Mouse (Mus musculus): Measurements from ENCODE around the gene Dnaic1.

The Dnaic1 gene

DNA sequence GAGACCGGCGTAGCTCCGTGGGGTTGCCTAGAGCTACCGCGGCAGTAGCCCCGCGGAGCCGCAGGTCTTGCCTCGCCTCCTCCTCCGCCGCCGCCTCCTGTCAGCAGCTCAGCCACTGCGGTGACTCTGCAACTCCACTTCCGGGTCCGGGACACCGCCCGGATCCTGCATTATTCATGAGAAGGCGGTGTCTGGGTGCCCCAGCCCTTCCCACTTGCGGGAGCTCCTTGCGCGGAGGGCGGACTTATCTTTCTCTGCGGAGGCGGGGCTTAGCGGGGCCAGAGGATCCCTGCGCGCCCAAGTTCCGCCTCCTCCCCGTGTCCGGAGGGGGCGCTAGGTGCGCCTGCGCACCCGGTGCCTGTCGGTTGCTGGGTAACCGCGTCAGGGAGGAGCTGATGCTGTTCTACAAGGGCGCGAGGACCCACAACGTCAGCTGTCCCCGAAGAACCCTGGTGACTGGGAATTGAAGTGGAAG is at the start of gene Dnaic1, which contains the start of gene Fam219a:
Gene Dnaic1, plus strand, starts transcription at position 365 of the 475 bp plus-strand sequence.
Gene Fam219a, minus strand, starts transcription at position 128 of the 475 bp plus-strand sequence.
- DNase-seq = peak; percentile 99

DNA sequence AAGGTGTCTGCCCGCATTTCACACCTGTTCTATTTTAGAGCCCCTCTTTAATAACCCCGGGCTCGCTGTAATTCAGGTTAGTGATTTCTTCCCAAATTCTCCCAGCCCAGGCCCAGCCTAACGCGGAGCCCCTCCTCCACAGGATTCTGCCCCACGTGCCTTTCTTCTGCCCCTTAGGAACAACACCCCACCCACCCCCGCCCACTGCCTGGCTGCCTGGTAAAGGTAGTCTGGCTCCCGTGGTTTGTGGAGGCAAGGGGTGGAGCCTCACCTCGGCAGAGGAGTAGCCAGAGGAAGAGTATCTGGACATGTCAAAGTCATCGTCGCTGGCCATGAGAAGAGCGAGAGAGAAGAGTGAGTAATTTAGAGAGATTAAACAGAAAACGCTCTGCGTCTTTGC is 48.9 kb upstream of the Dnaic1 start:
- DNase-seq = no peak

DNA sequence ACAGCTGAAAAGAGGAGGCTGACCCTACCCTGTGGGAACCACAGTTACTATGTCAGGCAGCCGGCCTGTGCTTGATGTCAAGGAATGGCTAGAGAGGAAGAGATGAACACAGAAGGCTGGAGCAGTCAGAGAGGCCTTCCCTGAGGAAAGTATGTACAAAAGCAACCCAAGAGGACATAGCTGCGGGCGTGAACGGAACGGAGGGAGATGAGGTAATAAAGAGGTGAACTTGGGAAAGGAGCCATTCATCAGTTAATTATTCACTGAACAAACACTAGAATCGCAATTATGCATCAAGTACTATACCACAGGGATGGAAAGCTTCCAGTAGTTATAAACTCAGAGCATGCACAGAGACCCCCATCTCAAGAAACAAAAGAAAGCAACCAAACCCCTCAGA is 47.4 kb upstream of the Dnaic1 start:
- DNase-seq = no peak

DNA sequence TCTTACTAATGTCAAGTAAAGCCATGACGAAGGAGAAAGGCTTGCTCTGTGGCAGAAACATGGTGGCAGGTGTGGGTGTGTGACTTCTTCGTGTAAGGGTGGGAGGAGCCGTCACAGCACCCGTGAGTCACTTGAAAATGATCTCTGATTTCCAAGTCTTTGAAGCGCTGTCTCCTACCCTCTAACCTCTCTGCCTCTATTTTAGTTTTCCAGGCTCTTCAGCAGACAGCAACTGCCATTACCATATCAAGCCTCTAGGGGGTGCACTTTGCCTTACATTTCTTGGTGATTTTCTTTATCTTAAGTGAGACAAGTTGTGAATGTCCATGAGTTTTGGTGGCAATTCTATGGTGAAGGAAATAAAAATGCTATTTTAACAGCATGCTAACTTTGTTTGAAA is 46.8 kb upstream of the Dnaic1 start:
- peak in 1 of 2 experiments; percentile 39 for DNase-seq

DNA sequence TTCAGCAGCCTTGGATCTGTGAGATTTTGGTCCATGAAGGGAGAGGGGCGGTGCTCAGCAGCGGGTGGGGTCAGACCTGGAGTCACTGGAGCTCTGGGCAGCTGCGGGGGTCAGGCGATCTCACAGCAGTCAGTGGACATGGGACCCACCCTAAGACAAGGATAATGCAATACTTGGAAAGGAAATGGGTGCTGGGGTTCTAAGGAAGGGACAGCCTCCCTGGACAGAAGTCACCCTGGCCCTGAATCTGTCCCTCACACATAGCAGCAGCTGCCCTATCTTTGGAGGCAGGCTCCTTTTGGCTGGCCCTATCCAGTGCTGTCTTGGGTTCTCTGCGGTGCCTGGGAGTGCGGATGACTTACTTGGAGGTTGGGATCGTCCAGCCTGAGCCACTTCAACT is 45.7 kb upstream of the Dnaic1 start:
- DNase-seq = no peak

DNA sequence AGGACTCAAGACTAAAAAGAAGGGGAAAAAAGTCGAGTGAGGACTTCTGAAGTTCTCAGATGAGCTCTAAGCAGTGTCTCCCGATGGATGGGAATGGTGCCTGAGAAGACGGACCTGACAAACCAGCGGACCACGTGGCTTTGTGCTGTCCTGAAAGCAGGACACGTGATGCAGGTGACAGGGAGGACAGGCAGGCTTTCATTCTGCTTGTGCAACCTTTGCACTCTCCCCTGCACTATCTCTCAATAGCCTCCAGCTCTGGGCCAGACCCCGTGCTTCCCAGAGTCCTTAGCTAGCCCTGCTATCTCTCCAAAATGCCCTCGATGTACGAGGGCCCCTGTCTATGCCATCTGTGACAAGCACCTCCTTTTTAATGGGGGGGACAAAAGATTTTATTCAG is 44.7 kb upstream of the Dnaic1 start:
- DNase-seq = no peak

DNA sequence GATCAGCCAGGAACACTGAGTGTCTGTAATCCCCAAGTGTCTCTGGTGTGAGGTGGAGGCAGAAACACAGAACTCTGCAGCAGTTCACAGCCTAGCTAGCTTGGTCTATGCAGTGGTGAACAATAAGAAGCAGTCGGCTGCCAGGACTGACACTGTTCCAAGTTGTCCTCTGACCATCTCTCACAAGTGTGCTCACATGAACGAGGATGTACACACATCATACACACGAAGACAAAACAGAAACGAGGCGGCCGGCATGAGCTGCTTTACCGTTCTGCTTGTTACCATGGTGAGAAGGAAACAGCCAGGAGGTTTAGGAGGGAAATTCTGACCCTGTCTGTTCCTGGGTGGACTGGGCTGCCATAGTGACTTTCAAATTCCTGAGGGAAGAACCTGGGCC is 43.0 kb upstream of the Dnaic1 start:
- no peak for DNase-seq

DNA sequence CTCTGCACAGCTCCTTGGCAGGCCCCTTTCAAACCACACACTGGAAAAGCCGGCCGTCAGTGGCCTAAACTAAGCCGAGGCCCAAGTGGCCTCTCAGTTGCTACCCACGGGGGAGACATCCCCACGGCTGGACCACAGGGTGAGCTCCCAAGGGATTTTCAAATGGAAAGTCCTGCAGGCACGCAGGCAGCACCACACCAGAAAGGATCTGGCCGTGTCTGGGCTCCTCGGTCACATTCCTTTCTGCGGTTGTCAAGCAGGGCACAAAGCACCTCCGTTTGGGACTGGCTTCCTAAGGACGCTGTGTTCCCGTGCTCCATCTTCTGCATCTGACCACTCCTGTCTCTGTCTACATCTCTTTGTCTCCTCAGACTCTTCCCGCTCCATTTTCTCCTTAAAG is 42.5 kb upstream of the Dnaic1 start:
- no peak for DNase-seq

DNA sequence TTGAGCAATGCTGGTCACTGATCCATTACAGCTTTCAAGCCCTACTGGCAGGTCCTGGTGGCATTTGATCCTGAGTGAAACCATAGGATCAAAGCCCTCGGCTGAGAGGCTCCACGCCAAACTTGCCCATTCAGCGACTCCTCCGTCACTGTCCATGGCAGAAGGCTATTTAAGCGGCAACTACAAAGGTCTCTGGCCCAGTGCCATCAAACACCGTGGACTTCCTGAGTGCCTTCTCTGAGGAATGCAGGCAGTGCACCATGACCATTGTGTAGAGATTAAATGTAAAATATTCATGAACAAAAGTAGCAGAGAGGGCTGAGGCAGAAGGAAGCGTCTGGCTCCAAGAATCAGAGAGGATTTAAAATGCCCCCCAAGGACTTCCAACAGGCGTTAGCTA is 41.6 kb upstream of the Dnaic1 start:
- DNase-seq = peak; percentile 46 to 51

DNA sequence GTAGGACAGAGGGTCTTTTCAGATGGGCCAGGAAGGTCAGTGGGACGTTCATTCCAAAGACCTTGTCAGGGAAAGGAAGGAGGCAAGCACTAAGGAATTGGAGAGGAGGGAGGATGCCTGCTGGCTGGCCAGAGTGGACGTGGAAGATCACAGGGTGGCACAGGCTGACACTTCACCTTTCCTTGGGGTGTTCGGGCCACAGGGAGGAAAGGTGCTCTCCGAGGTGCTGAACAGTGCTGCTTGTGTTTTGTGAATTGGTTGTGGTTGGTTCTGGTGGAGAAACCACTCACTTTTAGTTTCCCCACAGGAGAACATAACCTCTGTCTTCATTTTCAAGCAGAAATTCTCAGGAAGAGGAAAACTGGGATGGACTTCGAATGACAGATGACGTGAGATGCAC is 37.2 kb upstream of the Dnaic1 start:
- DNase-seq = peak in 1 of 2 experiments; percentile 38

DNA sequence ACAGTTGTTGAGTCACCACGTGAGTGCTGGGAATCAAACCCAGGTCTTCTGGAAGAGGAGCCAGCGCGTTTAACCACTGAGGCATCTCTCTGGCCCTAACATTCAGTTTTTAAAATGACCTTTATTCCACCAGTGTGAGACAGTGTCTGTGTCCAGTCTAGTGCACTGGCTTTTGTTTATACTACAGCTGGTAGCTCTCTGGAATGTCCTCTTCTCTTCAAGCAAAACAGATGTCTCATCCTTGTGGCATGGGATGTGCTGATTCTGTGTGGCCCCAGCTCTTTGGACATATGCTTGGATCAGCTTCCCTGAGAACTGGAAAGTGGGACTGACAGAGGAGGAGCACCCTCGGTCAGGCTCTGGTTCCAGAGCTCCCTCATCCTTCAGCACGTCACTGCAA is 34.7 kb upstream of the Dnaic1 start:
- DNase-seq = no peak

DNA sequence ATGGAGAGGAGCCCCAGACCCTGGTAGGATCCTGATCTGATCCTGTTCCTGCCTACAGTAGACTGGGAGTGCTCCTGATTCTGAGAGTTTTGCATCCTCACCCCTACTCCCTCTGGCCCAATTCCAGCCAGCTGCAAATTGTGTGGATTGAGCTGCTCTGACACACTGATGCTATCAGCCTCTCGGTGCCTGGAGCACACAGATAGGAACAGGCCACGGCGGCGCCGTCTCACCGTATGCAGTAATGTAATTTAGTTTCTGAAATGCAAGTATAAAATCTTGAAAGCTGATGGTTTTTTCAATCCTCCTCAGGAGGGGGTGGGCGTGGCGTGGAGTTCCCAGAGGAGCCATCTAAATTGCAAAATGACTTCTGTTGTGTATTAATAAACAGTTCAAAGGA is 27.4 kb upstream of the Dnaic1 start:
- DNase-seq = no peak

DNA sequence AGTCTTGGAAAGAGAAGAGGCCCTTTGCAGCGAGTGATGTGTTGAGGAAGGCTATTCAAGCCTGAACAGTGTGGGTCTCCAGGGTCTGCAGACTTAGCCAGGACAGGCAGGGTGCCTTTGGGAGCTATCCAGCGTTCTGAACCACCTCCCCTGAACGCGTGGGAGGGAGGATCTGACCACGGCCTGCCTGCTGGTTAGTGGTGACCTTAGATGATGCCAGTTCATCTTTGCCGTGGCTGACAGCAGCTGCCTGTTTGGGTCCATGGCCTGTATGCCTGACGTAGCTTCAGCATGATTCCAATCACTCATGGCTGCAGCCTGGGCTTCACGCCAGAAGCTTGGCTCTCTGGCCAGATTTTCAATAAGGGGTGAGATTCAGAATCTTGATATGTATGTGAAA is 23.6 kb upstream of the Dnaic1 start:
- DNase-seq = peak; percentile 44 to 50

DNA sequence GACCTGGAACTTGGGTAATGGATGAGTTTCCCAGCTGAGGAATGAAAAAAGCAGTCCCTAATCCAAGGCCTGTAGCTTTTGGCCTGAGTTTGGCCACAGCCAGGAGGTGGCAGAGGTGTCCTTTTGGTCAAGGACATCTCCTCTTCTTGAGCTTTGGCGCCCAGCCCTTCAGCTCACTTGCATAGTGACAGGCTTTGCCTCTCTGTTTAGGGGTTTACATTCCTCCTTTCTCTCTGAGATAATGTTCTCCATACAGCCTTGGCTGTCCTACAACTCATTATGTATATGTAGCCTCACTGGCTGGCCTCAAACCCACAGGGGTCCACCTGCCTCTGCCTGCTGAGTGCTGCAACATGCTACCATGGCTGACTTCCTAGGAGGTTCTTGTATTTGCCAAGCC is 22.5 kb upstream of the Dnaic1 start:
- DNase-seq = no peak

DNA sequence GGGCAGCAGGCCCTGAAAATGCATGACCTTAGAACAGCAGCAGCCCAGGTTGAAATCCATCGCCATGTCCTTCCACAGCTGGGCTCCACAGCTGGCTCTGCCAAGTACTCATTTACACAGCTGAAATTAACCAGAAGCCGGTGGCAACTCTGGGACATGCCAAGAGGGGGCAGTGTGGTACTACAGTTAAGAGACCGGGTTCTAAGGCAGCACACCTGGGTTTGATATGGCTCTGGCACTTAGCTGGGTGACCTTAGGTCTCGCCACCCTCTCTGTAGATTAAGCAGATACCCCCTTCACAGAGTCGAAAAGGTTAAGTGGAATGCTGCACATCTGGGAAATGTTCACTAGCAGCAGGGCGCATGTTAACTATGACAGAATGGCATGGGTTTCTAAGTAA is 17.0 kb upstream of the Dnaic1 start:
- peak; percentile 66 to 79 for DNase-seq

DNA sequence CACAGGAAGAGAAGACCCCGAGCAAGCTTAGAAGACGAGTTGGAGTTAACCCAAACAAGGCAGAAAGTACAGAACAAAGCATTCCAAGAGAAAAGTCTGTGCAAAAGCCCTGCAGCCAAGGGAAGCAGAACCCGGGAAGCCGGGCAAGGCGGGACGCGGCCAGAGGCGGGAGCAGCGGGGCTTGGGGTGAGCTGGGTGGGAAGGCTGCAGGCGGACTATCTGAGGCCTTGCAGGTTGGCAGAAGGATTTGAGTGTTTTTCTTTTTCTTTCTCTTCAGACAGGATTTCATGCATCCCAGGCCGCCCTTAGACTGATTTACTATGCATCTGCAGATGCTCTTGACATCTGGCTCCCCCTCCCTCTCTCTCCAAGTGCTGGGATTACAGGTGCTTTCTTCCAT is 16.5 kb upstream of the Dnaic1 start:
- DNase-seq = no peak

DNA sequence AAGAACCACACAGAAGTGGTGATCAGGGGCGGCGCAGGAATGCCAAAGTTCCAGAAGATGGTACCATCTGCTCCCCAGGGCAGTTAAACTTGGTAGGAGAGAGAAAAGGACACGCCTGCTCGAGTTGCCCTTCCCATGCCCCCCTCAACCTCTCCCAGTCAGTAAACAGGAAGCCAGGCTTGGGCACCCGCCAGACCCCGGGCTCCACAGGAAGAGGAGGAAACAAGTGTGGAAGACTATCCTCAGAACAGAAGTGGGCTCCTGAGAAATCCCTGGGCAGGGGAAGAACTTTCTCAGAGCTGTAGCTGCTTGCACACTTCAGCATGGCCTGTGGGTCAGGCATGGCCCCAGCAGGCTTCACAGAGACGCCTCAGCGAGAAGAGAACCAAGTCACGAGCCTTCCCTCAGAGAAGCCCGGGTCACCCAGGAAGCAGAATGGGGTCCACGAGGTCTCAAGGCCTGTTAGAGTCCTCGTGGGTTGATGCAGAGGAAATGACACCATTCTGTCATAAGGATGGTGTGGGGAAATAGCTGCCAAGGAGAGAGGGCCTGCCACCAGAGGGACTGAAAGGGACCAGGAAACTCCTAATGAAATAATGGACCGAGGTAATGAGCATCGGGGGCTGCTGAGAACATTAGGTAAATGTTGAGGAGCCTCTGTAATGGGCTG is 14.4 kb upstream of the Dnaic1 start:
- peak; percentile 86 to 91 for DNase-seq

DNA sequence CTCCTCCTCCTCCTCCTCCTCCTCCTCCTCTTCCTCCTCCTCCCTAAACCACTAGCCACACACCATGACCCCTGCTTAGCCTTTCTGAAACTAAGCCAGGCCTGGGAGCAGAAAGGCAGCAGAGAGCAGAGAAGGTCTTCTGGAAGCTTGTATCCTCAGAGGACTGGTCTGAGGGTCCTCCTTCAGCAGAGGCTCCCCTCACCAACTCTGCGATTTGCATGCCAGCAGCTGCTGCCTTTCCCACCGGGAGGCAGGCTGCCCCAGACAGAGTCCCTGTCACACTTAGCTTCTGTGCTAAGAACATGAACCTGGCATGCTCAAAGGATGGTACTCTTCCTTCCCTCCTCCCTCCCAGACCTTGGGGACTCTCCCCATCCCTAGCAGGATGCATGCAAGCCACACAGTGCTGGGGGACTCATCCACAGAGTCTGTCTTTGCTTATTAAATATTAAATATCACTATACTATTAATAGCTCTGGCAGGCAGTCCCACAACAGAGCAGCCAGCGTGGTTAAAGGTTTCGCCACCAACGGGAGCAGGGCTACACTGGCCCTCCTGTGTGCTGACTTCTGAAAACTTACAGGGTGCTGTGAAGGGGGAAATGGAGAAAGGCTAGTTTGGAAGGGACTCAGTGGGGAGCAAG is 13.1 kb upstream of the Dnaic1 start:
- no peak for DNase-seq

DNA sequence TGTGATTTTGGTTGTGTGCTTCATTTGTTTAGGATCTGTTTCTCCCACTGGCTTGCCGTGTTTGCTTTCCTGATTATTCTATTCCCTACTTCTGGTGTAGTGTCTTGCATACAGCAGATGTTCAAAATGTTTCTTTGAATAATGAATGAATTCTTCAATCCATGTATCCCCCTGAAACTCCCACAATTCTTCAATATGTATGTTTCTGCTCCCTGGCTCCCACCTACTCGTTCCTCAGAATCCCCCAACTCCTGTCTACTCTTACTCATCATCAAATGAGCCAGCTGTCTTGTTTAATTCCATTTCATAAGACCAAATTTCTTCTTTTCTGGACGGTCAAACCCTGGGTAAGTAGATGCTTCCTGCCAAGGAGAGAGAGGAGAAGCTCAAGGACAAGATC is 12.5 kb upstream of the Dnaic1 start:
- no peak for DNase-seq

DNA sequence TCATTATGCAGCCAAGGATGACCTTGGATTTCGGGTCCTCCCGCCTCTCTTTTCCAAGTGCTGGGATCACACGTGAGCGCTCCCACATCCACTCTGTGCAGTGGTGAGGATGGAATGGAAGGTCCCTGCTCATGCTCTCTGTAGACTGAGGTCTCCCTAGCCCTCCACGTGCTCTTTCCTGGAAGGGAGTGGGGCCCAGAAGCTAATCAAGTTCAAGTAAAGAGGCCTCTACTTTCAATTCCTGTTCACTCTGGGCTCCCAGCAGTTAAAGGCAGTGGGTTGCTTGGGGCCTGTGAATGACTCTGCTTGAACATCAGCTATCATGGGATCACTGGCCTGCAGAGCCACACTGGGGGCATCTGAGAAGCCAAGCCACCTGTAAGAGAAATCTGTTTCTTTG is 6.3 kb upstream of the Dnaic1 start:
- no peak for DNase-seq

DNA sequence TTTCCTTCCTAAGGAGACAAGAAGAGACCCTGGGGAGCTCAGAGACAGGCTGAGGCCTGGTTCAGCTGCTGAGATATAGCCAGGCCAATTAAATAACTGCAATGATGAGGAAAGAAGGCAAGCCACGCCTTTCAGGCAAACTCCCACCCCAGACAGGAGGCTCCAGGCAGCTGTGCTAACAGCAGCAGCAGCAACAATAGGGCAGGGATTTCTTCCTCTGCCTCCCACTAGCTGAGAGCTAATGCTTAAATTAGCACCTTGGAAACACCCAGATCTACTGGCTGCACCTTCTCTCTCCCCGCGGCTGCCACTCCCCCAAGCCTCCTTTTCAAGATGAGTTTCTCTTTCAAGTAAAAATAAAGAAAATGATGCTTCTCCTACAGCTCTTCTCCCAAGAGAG is 3.5 kb upstream of the Dnaic1 start:
- DNase-seq = no peak

DNA sequence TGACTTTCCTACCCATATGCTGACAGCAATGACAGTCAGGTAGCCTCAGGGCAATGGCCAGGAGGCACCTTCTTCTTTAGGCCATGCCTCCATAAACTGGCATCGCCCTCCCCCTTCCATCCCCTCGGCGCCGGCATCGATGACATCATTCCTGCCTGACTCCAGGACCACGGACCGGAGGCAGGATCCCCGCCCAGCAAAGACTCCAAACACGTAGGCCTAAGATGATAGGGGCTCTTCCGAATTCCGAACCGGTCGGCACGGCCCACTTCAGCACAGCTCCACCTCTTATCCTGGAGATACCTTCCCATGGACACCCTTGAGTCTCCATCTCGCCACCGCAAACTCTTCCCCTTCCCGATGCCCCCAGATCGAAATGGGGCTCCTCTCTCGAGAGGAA is 1.3 kb upstream of the Dnaic1 start:
- DNase-seq = peak; percentile 61 to 73

DNA sequence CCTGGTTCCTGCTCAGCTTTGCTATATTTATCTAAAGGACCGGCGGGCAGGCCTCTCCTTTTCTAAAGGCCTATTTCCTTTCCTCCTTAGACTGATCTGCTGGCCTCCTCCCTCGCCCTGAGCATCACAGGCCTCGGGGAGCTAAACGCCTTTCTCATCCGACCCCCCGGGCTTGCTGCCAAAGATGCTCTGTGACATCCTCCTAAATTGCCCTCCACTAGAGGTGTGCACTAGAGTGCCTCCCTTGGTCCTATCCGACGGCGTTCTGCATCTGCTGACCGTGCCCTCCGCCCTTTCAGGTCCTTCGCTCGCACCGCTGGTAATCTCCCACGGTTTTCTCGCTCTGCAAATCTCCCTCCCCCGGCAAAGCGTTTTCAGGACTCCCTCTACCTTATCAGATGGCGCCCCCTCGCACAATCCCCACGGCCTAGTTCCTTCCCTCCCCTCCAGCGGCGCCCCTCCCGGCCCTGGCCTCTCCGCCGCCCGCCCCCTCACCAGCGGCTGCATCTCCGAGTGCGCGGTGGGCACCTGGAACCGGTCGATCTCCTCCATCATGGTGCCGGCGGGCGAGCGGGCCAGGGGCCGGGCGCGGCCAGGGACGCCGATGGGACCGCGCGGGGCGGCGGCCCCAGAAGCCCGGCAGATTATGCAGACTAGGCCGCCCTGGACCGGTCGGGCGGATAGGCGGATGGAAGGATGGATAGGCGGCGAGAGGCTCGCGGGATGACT is 729 bp upstream of the Dnaic1 start:
- DNase-seq = peak; percentile 49 to 59

DNA sequence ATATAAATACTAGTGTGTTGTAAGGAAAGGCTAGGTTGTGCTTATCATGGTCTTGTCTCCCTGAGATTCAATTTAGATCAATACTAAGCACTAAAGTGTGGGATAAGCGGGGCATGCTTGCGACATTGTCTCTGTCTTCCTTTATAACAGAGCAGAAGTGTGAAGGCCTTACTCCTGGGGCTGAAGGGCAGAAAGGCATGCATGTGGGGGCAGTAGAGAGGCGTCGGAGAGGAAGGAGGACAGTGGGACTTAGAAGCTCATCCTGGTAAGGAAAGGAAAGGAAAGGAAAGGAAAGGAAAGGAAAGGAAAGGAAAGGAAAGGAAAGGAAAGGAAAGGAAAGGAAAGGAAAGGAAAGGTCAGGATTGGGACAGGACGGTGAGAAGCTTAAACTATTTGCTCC is 1.9 kb downstream of the Dnaic1 start:
- DNase-seq = no peak

Data from lung, postnatal 4 days (tissue).